Mouse (Mus musculus): Measurements from ENCODE around the gene Cela1.

Gene Cela1

DNA sequence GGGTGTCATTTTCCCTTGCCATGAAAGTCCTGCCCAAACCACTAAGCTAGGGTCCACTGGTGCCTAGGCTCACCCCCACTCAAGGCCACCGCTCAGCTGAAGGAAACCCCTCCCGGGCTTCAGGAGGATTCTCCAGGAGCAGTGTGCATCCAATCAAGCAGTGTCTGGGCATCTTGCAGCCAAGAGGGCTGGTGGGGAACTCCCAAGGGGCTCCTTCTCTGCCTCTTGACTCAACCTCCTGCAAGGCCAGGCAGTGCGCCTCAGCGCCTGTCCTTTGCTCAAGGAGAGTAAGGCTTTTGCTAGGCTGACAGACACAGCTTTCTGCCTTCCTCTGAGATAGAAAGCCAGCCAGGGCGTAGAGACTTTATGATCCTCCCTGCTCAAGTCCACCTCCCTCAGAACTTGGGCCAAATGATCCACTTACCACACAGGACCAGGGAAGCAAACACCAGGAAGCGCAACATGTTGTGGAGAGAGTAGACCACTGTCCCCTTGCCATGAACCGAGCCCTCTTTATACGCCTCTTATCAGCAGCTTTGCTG lies at the start of gene Cela1:
Gene Cela1 (minus strand): TSS at position 492 of the 542 bp plus-strand sequence.
- no peak for DNase-seq

DNA sequence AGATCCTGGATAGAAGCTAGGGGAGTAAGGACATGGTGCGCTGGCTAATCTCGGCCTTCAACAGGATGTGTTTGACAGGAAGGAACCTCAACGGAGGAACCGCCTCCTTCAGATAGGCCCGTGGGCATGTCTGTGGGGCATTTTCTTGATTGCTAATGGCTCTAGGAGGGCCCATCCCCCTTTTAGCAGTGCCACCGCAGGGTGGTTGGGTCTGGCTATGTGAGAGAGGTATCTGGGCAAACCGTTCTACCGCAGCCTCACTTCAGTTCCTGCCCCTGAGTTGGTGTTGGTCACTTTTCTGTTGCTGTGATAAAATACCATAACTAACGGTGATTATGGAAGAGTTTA lies 48.2 kb upstream of the Cela1 start:
- no peak for DNase-seq

DNA sequence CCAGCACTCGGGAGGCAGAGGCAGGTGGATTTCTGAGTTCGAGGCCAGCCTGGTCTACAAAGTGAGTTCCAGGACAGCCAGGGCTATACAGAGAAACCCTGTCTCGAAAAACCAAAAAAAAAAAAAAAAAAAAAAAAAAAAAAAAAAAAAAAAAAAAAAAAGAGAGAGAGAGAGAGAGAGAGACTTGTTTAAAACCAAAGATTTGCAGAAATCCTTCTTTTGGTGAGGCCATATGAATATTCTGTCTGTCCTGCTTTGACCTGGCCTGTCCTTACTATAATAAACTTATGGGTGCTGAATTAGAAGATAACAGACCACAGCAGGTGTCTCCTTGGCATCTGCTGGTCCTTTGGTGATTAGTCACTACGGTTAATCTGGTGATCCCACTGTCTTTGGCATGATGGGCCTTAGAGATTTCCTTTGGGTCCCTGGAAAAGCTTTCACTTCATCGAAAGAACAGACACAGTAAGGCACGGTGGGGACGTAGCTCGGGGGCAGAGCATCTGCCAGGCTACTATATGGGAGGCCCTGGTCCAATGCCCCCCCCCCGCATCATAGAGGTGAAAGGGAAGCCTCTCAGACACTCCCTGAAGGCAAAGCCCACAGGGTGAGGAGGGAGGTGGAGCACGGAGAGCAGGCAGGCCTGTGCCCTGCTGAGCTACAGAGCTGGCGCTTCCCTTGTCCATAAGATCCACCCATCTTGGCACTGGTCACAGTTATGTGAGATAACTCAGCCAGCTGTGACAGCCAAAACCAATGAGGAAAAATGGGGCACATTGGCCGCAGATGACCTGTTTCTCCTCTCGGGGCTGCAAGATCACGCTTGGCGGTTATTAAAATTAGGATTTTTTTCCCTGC lies 47.6 kb upstream of the Cela1 start:
- no peak for DNase-seq

DNA sequence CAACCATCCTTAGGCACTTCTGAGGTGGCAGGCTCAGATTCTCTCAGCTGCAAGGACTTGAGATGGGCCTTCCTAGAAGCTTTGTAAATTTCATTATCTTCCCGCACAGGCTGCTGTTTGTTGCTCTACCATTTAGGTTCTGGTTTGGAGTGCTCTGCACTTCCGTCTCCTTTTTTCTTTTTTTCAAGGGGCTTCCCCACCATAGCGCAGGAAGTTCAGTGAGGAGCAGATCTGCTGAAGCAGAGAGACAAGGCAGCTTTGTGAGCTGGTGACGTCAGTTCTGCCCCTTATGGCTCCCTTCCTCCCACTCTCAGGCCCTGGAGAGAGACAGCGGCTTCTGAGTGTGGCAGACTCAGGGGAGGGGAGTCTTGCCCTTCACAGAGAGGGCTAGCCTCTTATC lies 44.9 kb upstream of the Cela1 start:
- peak; percentile 43 for DNase-seq

DNA sequence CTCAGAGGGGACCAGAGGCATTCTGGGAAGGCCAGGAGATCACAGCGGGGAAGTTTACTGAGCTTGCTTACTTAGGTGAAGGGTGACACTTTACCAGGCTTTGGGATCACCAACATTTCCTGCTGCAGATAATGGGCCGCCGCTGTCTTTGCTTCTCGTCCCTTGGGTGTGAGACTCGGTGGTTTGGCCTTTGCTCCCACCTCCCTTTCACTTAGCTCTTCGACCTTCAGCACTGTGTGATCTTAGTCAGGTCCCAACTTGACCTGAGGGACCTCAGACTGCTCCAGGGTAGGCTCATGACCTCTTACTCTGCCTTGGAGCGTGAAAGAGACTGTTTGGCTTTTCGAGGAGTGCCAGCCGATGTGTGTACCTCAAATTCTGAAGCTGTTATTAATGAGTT lies 43.4 kb upstream of the Cela1 start:
- no peak for DNase-seq

DNA sequence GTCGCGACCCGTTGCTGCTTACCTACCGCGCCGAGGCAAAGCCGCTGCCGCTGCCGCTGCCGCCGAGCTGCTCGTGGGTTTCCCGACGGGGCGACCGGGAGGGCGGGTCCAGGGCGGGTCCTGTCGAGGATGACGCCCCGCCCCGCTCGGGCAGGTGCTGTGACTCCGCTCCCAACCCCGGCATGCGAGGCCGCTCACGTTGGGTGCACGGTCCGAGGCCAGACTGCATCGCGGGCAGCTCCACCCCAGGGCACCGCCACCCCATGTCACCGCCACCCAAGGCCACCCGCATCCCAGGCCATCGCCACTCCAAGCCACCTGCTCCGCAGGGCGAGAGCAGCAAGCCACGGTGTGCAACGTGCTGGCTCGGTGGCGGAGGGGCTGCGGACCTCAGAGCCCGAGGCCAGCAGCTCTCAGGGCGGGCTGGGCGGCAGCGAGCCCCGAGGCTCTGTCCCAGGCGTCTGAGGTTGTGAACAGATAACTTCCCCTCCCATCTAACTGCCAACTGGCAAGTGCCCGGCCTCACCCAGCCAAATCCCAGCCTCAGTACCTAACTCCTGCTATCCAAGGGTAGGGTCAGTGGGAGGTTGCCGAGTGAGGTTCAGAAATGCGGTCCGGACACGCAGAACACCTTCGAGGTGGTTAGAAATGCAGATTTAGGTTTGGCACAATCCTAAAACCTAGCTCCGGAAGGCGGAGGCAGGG lies 41.7 kb upstream of the Cela1 start, which contains the start of gene Galnt6:
Gene Galnt6 (minus strand): TSS at position 96 of the 705 bp plus-strand sequence.
- DNase-seq: peak; percentile 45

DNA sequence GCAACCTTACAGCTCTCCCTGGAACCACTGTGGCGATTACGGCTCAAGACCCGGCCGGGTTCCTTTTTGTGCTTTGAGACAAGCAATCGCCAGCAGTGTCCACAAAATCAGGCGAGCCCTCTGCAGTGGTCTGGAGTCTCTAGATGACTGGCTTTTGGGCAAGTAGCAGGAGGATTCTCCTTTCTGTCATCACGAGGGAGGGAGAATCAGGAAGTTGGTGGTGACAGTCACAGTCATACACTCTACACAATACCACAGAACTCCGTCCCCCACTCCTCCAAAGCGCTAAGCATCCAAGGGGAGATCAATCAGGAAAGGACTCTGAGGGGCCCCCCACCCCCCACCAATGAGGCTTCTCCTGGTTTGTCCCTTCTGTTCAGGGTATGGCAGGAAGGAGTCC lies 40.9 kb upstream of the Cela1 start:
- no peak for DNase-seq

DNA sequence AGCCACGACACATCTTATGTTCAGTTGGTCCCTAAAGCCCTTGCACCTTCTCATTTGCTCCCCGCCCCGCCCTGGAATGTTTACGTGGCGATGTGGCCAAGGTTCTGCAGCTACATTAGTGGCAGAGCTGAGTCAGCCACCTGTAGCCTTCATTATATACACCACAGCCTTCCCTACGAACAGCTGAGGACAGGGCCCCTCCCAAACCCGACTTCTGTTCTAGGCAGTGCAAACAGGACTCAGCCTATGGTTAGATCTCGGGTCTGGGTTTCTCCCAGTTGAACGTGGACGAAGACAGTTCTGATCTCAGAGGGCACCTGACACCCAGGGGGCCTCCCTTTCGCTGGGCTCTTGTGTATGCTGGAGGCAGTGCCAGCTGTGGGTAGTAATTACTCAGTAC lies 40.1 kb upstream of the Cela1 start:
- no peak for DNase-seq

DNA sequence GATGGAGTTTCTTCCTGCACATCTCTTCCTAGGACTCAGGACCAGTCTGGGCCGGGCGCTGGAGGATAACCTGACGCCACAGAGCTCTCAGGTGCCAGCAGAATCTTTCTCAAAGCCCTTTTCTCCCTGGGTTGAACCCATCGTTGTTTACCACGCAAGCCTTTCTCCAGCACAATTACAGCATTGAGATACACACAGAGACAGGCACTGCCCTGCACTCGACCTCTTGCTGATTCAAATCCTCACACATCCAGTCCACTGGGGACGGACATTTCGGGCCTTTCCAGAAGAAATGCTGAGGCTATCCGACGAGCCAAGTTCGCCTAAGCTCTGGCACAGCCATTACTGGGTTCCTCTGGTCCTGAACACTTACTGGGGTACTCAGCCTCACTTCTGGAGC lies 39.0 kb upstream of the Cela1 start:
- no peak for DNase-seq

DNA sequence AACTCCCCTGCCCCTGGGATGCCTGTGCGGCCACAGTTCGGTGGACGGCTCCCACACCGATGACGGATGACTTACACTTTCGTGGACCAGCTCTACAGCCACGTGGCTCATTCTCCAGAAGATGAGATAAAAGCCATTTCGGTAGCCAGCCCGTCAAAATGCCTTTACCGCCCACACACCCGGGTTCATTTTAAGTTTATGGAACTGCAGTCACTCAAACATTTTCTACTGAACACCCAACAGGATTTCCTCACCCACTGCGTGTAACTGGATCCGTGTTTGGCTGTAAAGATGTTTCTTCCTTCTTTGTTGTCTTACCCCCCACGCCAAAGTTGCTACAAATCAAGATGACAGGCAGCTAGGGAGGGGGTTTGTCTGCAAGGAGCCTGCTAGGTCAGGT lies 35.8 kb upstream of the Cela1 start:
- no peak for DNase-seq

DNA sequence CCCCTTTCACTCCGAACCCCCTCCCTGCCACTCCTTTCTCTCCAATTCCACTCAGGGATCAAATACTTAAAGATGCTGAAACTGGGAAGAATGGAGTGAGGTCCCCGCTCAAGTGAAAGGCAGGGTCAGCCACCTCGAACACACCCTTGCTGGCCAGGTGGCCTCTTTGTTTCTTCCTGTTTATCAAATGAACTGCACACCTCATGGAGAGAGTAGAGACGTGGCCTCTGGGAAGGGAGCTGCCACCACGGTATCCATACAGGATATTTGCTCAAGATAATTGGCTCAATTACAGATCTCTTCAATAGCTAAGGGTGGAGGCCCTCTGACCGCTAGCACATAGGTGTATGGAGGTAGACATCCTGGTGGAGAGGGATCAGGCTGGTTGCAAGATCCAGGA lies 34.8 kb upstream of the Cela1 start:
- no peak for DNase-seq

DNA sequence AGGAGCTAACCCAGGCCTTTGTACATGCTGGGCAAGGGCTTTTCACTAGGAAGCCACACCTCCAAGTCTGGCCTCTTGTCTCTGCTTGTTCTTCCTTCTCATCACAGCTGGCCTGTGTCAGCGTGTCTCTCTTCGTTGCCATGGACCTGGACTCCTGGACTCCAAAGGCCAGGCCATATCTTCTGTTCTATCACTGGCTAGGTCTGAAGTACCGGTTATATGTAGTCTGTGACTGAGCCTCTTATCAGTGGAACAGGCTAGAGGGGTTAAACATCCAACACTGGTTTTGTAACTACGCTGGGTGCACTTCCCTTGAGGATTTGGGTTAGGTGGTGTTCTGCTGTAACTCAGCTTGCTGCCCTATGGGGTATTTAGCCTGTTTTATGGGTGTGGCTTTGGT lies 34.3 kb upstream of the Cela1 start:
- DNase-seq: no peak

DNA sequence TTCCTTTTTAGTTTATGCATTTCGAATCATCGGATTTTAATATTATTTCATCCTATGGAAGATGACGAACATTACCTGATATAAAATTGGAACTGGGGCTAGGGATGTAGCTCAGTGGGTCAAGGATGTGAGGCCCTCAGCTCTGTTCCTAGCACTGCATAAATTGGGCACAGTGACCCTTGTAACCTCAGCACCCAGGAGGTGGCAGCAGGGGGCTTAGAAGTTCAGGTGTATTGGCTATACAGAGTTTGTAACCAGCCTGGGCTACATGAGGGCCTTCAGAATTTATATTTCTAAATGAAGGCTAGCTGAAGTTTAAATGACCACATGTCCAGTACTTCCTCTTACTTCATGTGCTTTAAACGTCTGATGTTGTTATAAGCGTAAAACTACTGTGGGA lies 33.7 kb upstream of the Cela1 start:
- DNase-seq: no peak

DNA sequence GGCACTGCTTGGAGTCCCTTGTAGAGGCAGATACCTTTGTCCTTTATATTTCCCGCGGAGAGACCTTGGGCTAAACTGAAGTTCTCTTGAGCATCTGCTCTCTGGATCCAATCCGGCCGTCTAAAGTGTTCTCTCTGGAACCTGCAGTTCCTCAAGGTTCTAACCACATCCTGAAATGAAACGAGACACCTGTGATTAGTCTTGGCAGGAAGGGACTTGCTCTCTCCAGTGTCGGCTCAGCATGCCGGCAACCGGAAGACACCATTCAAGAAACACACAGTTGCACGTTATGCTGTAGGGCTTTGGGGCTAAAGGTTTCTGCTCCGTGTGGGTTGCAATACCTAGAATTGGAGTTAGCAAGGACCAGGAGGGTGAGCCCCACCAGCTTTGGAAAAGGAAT lies 32.3 kb upstream of the Cela1 start:
- DNase-seq: no peak

DNA sequence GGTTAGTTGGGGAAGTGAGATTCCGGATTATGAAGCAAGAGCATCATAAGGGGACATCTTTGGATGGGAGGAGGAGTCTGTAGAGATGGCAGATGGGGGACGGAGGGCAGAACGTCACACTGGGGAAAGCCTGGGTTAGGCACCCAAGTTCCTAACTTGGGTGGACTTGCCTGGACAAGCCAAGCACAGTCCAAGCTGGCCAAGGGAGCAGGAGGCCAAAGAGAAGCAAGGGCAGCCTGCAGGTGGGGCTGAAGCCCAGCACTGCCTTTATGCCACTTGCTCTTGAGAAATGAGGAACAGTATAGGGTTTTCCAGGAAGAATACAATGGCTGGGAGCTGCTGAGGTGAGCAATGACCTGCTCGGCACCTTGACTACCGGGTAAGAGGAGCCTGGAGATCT lies 31.5 kb upstream of the Cela1 start:
- DNase-seq: no peak

DNA sequence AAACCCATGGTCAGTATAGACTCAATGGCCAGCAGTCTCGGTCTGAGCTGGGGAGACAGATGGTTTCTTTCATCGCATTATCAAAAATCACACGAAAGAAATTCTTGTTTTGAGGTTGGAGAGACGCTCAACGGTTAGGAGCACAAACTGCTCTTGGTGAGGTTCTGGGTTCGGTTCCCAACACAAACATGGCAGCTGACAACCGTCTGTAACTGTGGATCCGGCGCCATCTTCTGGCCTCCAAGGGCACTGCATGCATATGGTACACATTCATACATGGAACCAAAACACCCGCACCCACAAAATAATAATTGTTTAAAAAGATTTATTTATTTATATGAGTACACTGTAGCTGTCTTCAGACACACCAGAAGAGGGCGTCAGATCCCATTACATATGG lies 30.9 kb upstream of the Cela1 start:
- DNase-seq: peak; percentile 17

DNA sequence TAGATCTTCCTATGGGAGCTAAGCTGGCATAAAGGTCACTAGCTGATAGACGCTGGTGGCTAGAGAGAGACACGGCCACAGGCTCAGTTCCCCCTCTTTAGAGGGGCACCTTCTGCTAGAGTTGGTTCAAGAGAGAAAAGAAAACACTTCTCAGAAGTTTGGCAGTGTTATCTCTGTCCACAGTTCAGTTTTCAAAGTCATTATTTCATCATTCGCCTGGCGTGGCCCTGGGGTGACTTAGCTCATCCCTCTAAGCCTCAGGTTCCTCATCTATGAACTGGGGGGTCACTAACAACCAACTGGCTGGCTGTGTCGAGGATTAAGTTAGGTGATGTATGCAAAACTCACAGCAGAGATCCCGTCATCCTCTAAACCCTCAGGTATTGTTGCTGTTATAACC lies 30.2 kb upstream of the Cela1 start:
- no peak for DNase-seq

DNA sequence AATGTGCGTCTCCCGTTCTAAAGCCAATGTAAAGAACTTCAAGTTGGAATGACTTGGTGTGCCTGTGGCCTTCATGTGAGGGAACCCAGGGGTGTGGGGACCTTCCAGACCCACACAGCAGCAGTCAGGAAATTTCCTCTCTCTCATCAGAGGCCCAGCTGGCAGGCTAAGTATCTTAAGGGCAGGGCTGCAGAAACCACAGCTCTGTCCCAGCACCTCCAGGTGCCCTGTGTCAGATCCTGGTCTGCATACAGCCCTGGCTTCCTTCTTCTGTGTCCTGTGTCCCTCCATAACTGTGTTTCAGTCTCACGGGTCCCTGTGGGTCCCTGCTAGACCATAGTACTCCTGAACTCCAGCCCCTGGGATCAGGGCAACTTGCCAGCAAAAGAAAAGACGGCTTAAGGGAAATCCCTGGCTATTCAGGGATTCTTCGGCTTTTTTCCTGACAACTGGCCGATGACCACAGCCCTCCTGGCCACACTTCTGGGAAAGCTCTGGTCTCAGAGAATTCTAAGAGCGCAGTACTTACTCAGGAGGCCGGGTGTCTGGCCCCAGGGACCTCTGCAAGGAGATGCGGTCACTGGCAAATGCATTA lies 27.8 kb upstream of the Cela1 start:
- no peak for DNase-seq

DNA sequence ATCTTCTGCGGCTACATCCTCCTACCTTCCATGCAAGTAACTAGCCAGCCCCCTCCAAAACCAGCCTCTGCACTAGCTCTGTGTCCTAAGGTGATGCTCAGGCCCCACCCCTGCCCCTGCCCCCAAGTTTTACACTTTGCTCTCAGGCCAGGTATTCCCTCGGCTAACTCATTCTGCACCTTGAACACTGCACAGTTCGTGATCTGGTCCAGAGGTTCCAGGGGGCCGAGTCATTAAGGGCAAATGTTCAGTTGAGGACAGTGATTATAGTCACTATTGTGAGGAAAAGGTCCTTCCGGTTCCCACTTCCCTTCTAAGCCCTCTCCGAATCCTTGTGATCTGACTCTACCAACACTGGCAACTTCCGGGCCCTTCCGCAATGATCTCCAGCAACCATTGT lies 26.7 kb upstream of the Cela1 start:
- no peak for DNase-seq

DNA sequence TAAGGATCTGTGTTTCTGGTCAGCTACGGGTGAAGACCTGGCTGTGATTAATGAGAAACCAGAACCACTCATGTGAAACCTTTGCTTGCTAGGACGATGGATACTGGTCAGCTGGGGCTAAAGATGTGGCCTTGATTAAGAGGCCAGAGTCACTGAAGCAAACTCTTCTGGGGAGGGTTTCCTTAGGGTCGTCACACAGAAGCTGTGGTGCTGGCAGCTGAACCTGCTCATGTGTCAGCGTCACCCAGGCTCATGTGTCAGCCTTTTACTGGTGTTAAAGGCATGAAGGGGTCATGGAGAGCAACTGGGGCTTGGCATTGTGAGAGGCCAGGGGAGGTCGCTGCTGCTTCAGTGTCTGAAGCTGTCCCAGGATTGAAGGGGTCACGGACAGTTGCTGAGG lies 23.1 kb upstream of the Cela1 start:
- no peak for DNase-seq

DNA sequence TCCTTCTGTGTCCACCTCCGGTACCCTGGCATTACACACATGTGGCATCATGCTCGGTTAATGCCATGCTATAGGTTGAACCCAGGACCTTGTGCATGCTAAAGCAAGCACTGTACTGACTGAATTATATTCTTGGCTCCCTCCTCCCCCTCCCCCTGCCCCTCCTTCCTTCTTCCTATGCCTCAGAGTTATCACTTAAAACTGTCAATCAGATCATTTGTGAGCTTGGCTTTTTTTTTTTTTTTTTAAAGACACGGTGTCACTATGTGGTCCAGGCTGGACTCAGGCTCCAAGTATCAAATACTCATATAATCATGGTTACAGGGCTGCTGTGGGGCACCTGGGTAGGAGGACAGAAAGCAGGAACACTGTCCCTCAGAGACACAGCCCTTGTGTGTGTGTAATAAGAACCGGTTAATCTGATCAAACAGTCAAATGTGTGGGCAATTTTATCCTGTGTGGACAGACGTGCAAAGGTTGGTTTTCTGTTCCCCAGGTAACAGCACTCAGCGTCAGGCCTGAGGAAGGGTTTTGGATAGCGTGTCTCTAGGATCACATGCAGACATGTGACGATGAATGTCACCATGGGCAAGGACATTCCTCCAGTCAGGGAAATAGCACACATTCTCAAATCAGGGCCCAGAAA lies 20.8 kb upstream of the Cela1 start:
- DNase-seq: no peak

DNA sequence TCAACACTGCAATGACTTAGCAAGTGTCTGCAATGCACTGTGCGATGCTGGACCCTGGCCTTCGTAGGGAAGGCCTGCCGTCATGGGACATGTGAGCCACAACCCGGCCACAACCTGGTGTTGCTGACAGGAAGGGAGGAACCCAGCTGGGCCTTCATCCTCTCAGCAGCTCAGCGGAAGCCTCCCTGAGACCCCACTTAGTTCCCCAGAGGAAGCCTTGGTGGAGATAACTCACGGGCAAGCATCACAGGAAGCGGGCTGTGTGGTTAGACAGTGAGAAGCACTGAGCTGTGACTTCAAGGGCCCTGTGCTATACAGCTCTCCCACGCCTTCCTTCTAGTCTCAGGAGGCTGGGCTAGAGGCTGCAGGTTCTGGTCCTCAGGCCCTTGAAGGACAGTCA lies 18.5 kb upstream of the Cela1 start:
- peak; percentile 65 for DNase-seq

DNA sequence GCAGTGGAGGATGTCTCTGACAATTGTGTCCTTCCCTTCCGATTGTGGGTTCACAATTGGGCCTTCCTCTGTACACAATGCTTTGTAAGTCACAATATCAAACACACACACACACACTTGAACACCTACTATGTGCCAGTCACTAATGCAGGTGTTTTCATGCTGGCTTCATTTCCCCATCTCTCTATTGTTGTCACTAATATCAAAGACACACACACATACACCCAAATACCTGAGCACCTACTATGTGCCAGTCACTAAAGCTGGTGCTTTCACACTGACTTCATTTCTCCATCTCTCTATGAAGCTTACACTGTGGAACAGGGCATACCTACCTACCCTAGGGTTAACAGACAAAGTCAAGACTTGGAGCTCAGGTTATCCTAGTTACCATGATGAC lies 17.7 kb upstream of the Cela1 start:
- no peak for DNase-seq
